Mouse (Mus musculus) bone marrow macrophage, adult 2 months (primary cell): Measurements from ENCODE around the gene Fmr1. TPM values are rescaled to one million over a fixed set of nuclear protein-coding genes. Genes with fewer than 3 reads are reported as not detected.
"Not testable (repeated sequence)": the region's sequence is repeated elsewhere in the genome, so short reads cannot be mapped to it uniquely, and the experiment has no call there.

Experiments
- H3K27ac ChIP-seq: 2 replicates; pipeline ENCODE4 v1.5.1; 2012; ENCODE audit warnings: low read depth, low read length; ENCODE audit not compliant: insufficient read depth
- H3K4me1 ChIP-seq: 2 replicates; pipeline ENCODE4 v1.6.1; 2012; ENCODE audit warnings: low read length; ENCODE audit not compliant: control insufficient read depth, insufficient read depth
- H3K4me3 ChIP-seq: 2 replicates; pipeline ENCODE4 v1.5.1; 2012; ENCODE audit warnings: mild to moderate bottlenecking, low read length, moderate library complexity; ENCODE audit not compliant: insufficient read depth
- CTCF ChIP-seq: IDR thresholded peaks from 2 replicates; pipeline ENCODE4 v1.5.1; 2012; ENCODE audit warnings: low read depth, mild to moderate bottlenecking, low read length, moderate library complexity
- POLR2A ChIP-seq: IDR thresholded peaks from 2 replicates; pipeline ENCODE4 v1.6.1; 2012; ENCODE audit warnings: mild to moderate bottlenecking, low read depth, low read length, borderline replicate concordance
- polyA plus RNA-seq: library from polyadenylated mRNA; stranded (reverse); fragments of >200 nt; gene quantifications from 2 replicates; pipeline ENCODE4 v1.2.4, GENCODE M21; 2012; ENCODE audit not compliant: missing spikeins, insufficient read depth, insufficient read length

The Fmr1 gene
- 27.7 and 35.5 TPM in 2 replicates for polyA plus RNA-seq

- Histone ChIP-seq H3K27ac (peak within 1 kb of the TSS; percentile 72), H3K4me3 (peak within 1 kb of the TSS; percentile 80), H3K4me1 (no peaks in the 10 kb centered on the region)
- TF ChIP-seq CTCF (no peak), POLR2A (no peak)
These were observed at the start of gene Fmr1 for GRCm38 (mm10) chrX:68678333-68678740. TSS of gene Fmr1 (plus strand) at chrX:68678541.

DNA sequence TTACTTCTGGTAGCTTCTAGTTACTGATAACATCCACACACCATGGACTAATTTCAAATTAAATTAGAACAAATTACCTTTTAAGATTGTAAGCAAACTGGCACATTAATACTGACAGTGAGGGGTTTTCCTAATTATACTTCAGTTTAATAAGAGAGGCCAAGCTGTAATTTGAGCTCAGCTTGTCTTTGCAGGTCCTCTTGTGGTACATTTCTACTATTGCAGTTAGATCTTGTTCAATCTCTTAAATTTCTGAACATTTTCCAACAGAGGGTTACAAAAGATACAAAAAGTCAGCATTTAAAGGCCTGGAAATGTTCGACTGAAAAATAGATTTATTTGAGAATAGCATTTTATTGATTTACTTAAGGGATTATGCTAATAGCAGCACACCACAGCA lies 36.7 kb upstream of the Fmr1 start:
- no peak for TF ChIP-seq POLR2A
- no peak for TF ChIP-seq CTCF
- H3K27ac ChIP-seq, result no peak overlapping the region
- no peaks in the 10 kb centered on the region for H3K4me1 ChIP-seq
- H3K4me3 ChIP-seq, result no peak overlapping the region

DNA sequence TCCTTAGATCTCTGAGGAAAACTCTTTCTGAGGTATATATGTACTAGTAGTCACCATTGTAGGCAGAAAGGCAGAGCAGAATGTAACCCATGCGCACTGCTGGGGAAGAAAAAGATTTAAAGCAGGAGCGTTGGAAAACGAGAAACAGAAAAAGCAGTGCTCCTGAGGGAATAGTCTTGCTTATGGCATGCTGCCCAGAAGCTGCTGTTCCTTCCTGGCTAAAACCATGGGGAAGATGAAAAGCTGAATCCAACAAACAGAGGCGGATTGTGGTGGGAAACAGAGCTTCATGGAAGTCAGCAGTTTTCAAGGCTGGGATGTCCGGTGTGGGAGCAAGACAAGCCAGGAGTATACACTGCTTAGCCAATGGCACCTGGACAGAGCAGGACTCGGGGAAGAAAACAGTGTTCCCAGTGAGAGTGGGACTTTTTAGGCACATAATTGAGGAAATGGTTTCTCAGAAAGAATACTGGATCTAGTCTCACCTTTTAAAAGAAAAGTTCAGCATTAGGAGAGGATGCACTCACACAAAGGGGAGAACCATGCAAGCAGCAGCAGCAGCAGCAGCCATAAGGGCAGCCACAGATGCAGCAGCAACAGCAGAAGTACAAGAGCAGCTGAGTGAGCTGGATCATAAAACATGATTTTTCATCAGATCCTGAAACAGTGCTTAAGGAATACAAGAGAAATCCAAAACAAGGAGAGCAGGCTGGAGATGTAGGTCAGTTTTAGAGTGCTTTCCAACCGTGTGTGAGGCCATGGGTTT lies 33.0 kb upstream of the Fmr1 start:
- no peaks in the 10 kb centered on the region for H3K4me1 ChIP-seq
- TF ChIP-seq CTCF (no peak), POLR2A (no peak)

DNA sequence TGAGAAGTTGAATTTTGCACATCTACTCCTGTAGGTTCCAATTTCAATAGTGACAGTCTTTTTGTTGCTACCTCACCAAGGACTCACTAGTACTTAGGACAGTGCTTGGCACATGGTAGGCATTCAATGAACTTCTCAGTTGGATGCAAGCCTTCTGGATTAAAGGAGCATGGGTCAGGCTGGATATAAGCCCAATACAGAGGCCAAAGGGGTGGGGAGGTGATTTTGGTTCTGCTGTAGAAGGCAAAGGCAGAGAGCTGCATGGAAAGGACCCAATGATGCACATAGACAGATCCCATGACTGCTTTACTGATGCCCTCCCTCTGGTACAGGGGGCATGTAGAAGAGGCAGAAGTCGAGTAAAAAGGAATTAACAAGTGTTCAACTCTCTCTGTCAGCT lies 833 bp upstream of the Fmr1 start:
- Histone ChIP-seq H3K4me1 (no peaks in the 10 kb centered on the region), H3K4me3 (no peak overlapping the region), H3K27ac (no peak overlapping the region)
- TF ChIP-seq CTCF (no peak), POLR2A (no peak)

More for the DNA sequence above, 33.0 kb upstream of the Fmr1 start:
- Histone ChIP-seq H3K27ac (no peak overlapping the region), H3K4me3 (no peak overlapping the region)

GRCm38 (mm10) chrX:68678815-68679486 lies 610 bp downstream of the Fmr1 start:
- TF ChIP-seq POLR2A (no peak), CTCF (no peak)
- H3K27ac ChIP-seq, result peak overlapping the region; percentile 72
- H3K4me1 ChIP-seq, result no peaks in the 10 kb centered on the region
- H3K4me3 ChIP-seq, result peak overlapping the region; percentile 80

DNA sequence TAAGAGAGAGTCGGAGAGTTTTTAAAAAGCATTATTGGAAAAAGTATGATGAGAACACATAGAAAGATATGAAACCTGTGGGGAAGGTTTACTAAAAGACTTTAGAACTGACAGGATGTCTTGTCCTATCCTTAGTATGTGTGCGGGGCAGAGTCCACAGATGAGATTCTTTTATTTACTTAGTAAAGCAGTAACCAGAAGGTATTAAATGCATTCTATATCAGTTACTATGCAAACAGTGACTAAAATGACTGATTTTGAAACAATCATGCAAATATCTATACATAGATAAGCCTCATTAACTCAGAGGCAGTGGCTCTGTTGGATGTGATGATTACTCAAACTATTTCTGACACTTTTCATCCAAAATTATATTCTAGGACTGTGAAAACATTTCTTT lies 6.4 kb downstream of the Fmr1 start:
- Histone ChIP-seq H3K27ac (no peak overlapping the region), H3K4me3 (no peak overlapping the region), H3K4me1 (no peaks in the 10 kb centered on the region)
- no peak for TF ChIP-seq POLR2A
- no peak for TF ChIP-seq CTCF

GRCm38 (mm10) chrX:68691936-68692335 lies 13.6 kb downstream of the Fmr1 start:
- not testable (repeated sequence) for H3K27ac ChIP-seq, H3K4me3 ChIP-seq, H3K4me1 ChIP-seq

GRCm38 (mm10) chrX:68736902-68737301 lies 58.6 kb downstream of the Fmr1 start:
- TF ChIP-seq CTCF (no peak), POLR2A (no peak)
- Histone ChIP-seq H3K4me1 (no peaks in the 10 kb centered on the region), H3K27ac (no peak overlapping the region), H3K4me3 (no peak overlapping the region)

DNA sequence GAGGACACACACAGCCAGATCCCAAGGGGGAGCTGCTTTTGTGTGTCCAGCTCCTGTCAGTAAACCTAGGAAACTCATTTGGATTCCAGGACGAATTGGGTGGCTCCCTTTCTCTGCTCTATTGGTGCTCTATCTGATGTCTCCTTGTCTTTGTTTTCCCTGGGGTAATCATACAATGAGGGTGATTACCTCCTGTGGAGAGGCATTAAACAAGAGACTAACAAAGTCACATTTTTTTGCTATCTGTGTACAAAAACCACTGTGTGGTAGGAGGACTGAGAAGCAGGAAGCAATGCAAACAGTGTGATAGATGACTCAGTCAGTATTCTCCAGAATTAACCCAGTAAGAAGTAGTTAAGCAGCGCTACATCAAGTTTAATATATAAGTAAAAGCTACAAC lies 61.7 kb downstream of the Fmr1 start:
- H3K4me1 ChIP-seq, result no peaks in the 10 kb centered on the region
- no peak overlapping the region for H3K27ac ChIP-seq
- TF ChIP-seq CTCF, result no peak
- no peak for TF ChIP-seq POLR2A
- no peak overlapping the region for H3K4me3 ChIP-seq

GRCm38 (mm10) chrX:68761606-68762005 lies 83.3 kb downstream of the Fmr1 start, which contains the start of gene Fmr1nb:
TSS of gene Fmr1nb (plus strand) at chrX:68761839.
- H3K27ac ChIP-seq, result no peak within 1 kb of the TSS
- TF ChIP-seq CTCF (no peak), POLR2A (no peak)

More at GRCm38 (mm10) chrX:68761606-68762005, 83.3 kb downstream of the Fmr1 start, which contains the start of gene Fmr1nb:
- no peaks in the 10 kb centered on the region for H3K4me1 ChIP-seq
- H3K4me3 ChIP-seq, result no peak within 1 kb of the TSS

Other genes starting within 250 kb of the Fmr1 start
- not detected in 2 replicates for gene Fmr1nb, start 83.3 kb downstream of the Fmr1 start, polyA plus RNA-seq
- 4.6 TPM in 1 of 2 replicates, not detected in the other for gene Gm14698, start 142.6 kb downstream of the Fmr1 start, polyA plus RNA-seq
- gene Gm6812, start 214.5 kb downstream of the Fmr1 start, polyA plus RNA-seq, result not detected in 2 replicates